Mouse (Mus musculus) liver, embryonic 14.5 days (tissue): ENCODE measurements around the gene Tpm1. TPM values are rescaled to one million over a fixed set of nuclear protein-coding genes. Genes with fewer than 3 reads are reported as not detected.

Source experiments
- ATAC-seq: fragments of 200-750 bp; cut with Nextera tagmentation; 2 replicates; pipeline ENCODE4 v1.8.0; 2017; ENCODE audit warnings: moderate number of reproducible peaks, mild to moderate bottlenecking, moderate library complexity; ENCODE audit not compliant: insufficient read depth
- DNase-seq, 3 experiments: peaks; one replicate each; pipeline ENCODE4 v3.0.0-alpha.2; 2012 to 2013; ENCODE audit warnings: low read depth in 3 of 3, low spot score in 3 of 3
- H3K27ac ChIP-seq: fragments of 300-500 bp; sonication (generic); 2 replicates; pipeline ENCODE4 v1.5.1; 2014; ENCODE audit warnings: moderate library complexity, mild to moderate bottlenecking, control low read depth, inconsistent platforms
- H3K27me3 ChIP-seq: fragments of 300-500 bp; sonication (generic); 2 replicates; pipeline ENCODE4 v1.6.1; 2014; ENCODE audit warnings: mild to moderate bottlenecking, low read length, moderate library complexity; ENCODE audit not compliant: control insufficient read depth, insufficient read depth
- H3K36me3 ChIP-seq: fragments of 300-500 bp; sonication (generic); replicated peaks from 2 replicates; pipeline ENCODE4 v1.6.1; 2014; ENCODE audit warnings: low read depth; ENCODE audit not compliant: control insufficient read depth, insufficient read depth
- H3K4me1 ChIP-seq, 2 experiments: fragments of 200-500 bp in 1 of 2; fragments of 300-500 bp in 1 of 2; sonication (generic) in 1 of 2; replicated peaks; 2 replicates each; pipeline ENCODE4 v1.6.1; 2012 to 2014; ENCODE audit warnings: antibody characterized with exemption in 1 of 2, inconsistent platforms in 1 of 2, low read length in 1 of 2; ENCODE audit not compliant: control insufficient read depth in 2 of 2, insufficient read depth in 2 of 2
- H3K4me2 ChIP-seq: fragments of 300-500 bp; sonication (generic); 2 replicates; pipeline ENCODE4 v1.6.1; 2014; ENCODE audit warnings: low read depth, mild to moderate bottlenecking, control low read depth, moderate library complexity
- H3K4me3 ChIP-seq, 2 experiments: fragments of 200-500 bp in 1 of 2; fragments of 300-500 bp in 1 of 2; sonication (generic) in 1 of 2; 2 replicates each; pipeline ENCODE4 v1.5.1; 2012 to 2014; ENCODE audit warnings: low read depth in 2 of 2, low read length in 2 of 2, mild to moderate bottlenecking in 2 of 2, control low read depth in 1 of 2, inconsistent platforms in 1 of 2, moderate library complexity in 1 of 2; ENCODE audit not compliant: insufficient read depth in 1 of 2
- H3K9ac ChIP-seq: fragments of 300-500 bp; sonication (generic); replicated peaks from 2 replicates; pipeline ENCODE4 v1.6.1; 2014; ENCODE audit warnings: mild to moderate bottlenecking, control low read depth, moderate library complexity
- H3K9me3 ChIP-seq: fragments of 300-500 bp; sonication (generic); 2 replicates; pipeline ENCODE4 v1.6.1; 2016; ENCODE audit warnings: low read length, mixed read lengths; ENCODE audit not compliant: control insufficient read depth
- CTCF ChIP-seq: IDR thresholded peaks from 2 replicates; pipeline ENCODE4 v1.5.1; 2016; ENCODE audit warnings: antibody characterized with exemption, low read depth, control low read depth
- EP300 ChIP-seq: IDR thresholded peaks from 2 replicates; pipeline ENCODE4 v1.6.1; 2016; ENCODE audit warnings: antibody characterized with exemption, low read depth
- WGBS: fragments of 180-500 bp; shearing (Covaris S2); extraction: QIAGEN DNeasy Blood & Tissue Kit; methylation state at CpG from one replicate; pipeline ENCODE4 v1.1.7; 2014; ENCODE audit not compliant: insufficient replicate concordance; 5-methylcytosine and 5-hydroxymethylcytosine counted together
- polyA plus RNA-seq, 2 experiments: library from polyadenylated mRNA; depleted of rRNA in 1 of 2; stranded (reverse) in 1 of 2; unstranded in 1 of 2; fragments of >200 nt; fragmentation: Nextera tagmentation in 1 of 2; extraction: Ambion mirVana in 1 of 2; gene quantifications; 2 replicates each; pipeline versions ENCODE4 v1.2.1 to v1.2.3; 2012 to 2014

The Tpm1 gene
- polyA plus RNA-seq, 2 experiments, result 87.4 to 113 TPM

DNA sequence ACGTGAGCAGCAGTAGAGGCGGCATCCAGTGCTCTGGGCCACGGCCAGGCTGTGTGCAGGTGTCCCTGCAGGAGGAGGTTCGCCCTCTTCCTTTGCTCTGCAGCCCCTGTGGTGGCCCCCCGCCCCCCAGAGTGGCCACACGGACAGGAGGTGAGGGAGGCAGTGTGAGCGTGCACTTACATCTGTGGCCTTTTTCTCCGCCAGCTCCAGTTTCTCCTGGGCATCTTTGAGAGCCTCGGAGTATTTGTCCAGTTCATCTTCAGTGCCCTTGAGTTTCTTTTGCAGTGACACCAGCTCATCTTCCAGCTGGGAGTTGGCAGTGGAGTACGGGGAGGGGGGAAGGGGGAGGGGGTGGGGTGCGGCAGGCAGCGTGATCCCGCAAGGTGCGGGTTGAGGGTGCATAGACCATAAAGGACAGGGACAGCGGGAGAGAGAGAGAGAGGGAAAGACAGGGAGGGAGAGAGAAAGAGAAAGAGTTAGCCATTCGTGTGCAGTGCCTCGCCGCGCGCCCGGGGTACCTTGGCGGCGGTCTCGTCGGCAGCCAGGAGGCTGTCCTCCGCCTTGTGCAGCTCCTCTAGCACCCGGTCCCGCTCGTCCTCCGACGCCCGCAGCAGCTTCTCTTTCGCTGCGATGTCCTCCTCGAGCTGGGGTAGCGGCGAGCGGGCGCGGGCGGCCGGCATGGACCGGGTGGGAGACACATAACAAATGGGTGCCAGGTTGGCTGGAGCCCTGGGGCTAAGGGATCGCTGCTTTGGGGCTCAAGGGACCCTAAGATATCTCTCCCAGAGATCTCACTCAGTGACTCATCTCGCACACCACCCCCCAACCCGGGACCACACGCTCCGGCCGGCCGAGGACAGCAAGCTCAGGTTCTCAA is 1.4 kb downstream of the Tpm1 start:
- Histone ChIP-seq H3K27me3 (peaks cover 74% of the 10 kb centered on the region), H3K4me1 (peaks cover 0 to 2% of the 10 kb centered on the region in 2 experiments; a peak in 3 of 4 replicates), H3K4me2 (peak overlapping the region; percentile 64), H3K27ac (no peak overlapping the region), H3K9ac (no peak overlapping the region; the same call in 1 of the 2 replicates), H3K4me3 (peak overlapping the region; percentile 48), H3K9me3 (no peaks in the 10 kb centered on the region), H3K36me3 (no peaks in the 10 kb centered on the region)
- DNase-seq (no peak), ATAC-seq (no peak)
- 1% methylated on average over 50 of the region's 50 CpGs for WGBS
- TF ChIP-seq EP300 (no peak), CTCF (no peak)

DNA sequence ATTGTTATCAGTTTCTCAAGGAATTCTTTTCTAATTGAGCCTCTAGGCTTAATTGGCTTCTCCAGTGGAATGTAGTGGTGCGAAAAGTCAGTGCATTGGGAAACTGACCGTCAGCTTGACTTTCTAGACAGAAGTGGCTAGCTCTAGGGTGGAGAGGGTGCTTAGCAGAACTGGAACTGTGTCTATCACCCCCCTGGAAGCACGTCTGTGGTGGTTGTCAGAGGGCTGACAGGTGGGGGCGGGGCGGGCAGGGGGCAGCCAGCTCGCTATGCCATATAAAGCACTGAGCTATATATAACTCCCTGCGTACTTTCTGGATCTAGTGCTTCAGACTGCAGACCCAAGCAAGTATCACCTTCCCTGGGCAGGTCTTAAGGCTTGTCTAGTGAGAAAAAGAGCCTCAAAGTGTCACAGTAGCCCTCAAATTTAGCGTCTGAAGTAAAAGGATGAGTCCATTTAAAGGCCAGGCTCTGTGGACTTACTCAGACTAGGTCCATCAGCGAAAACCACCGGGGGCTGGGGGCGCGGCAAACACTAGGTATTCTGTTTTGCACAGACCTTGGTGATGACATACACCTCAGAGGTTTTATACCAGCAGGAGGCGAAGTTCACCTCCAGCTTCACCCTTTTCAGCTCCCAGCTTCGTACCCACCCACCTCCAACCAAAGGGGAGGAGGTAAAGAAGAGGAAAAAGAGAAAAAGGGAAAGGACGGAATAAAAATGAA is 2.2 kb downstream of the Tpm1 start:
- Histone ChIP-seq H3K27ac (no peak overlapping the region), H3K27me3 (peaks cover 74% of the 10 kb centered on the region), H3K9ac (no peak overlapping the region), H3K36me3 (no peaks in the 10 kb centered on the region), H3K9me3 (no peaks in the 10 kb centered on the region), H3K4me1 (peaks cover 4 to 5% of the 10 kb centered on the region in 2 experiments), H3K4me2 (peak overlapping the region; percentile 64), H3K4me3 (peak overlapping the region; percentile 48)
- no peak for ATAC-seq
- WGBS, result 8% methylated on average over 15 of the region's 15 CpGs
- DNase-seq, result no peak
- TF ChIP-seq EP300 (no peak), CTCF (peak; percentile 39)

DNA sequence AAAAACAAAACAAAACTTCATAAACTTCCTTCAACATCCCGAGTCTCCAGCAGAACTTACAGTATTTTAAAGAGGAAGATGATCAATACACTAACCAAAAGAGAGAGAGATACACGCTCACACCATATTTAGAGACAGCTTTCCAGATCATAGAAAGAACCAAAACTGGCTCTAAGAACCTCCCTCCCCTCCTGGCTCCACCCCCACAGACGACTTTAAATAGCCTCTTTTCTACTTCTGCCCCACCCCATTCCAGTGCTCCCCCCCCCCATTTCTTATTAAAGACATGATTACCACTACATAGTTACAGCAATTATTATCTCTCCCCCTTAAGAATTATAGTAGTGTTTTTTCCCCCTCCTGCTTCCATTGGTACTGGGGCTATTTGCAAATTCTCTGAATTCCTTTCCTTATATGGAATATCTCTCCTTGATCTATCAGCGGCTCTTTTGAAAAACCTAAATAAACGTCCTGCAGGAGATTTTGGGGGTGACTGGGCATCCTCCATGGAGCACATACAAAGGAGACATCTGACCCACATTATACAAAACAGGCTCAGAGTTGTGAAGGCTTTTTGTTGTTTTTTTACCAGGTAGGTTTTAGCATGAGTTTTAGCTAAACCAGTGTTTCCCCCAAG is 3.1 kb downstream of the Tpm1 start:
- Histone ChIP-seq H3K36me3 (no peaks in the 10 kb centered on the region), H3K27me3 (peaks cover 67% of the 10 kb centered on the region), H3K4me1 (peaks cover 13 to 14% of the 10 kb centered on the region in 2 experiments), H3K27ac (no peak overlapping the region), H3K4me2 (no peak overlapping the region), H3K9ac (no peak overlapping the region), H3K9me3 (no peaks in the 10 kb centered on the region), H3K4me3 (no peak overlapping the region)
- 10% methylated on average over 5 of the region's 5 CpGs for WGBS
- no peak for TF ChIP-seq EP300
- no peak for TF ChIP-seq CTCF
- no peak for ATAC-seq
- no peak for DNase-seq

DNA sequence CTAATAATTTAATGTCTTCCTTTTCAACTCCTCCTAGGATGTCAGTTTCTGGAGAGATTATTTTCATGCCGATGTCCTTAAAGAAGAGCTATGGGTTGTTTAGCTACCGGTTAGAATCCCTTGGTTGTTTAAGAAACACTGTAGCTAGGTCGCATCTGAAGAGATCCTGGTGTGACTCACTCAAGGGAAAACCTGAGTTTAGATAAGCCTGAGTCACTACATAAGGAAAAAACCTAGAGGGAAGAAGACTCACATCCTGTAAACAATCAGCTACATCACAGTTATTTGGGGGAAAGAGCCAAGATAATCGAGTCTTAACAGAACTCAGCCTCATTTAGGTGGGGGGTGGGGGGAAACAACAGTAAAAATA is 3.9 kb downstream of the Tpm1 start:
- H3K36me3 ChIP-seq, result no peaks in the 10 kb centered on the region; the same call in 1 of the 2 replicates
- H3K4me3 ChIP-seq, result no peak overlapping the region
- TF ChIP-seq CTCF, result no peak
- no peak for TF ChIP-seq EP300
- ATAC-seq, result no peak
- H3K9me3 ChIP-seq, result no peaks in the 10 kb centered on the region
- H3K27ac ChIP-seq, result no peak overlapping the region
- H3K4me2 ChIP-seq, result no peak overlapping the region
- 15% methylated on average over 4 of the region's 4 CpGs for WGBS
- peaks cover 59% of the 10 kb centered on the region for H3K27me3 ChIP-seq
- no peak for DNase-seq
- H3K9ac ChIP-seq, result no peak overlapping the region
- H3K4me1 ChIP-seq, result peaks cover 21 to 22% of the 10 kb centered on the region in 2 experiments
